Mouse (Mus musculus) spleen, postnatal 0 days (tissue): Measurements from ENCODE around the gene Kdelc1. TPM values are rescaled to one million over a fixed set of nuclear protein-coding genes. Genes with fewer than 3 reads are reported as not detected.

Experiments used
- polyA plus RNA-seq: library from polyadenylated mRNA; unstranded; fragments of >200 nt; fragmentation: Nextera tagmentation; extraction: Ambion mirVana; gene quantifications from 2 replicates; pipeline ENCODE4 v1.2.1, GENCODE M21; 2015

Kdelc1 gene
- 16.6 and 17.3 TPM in 2 replicates for polyA plus RNA-seq

GRCm38 (mm10) chr1:44118239-44119054 lies at the start of gene Kdelc1, which contains the start of gene Bivm:
Kdelc1 (minus strand) TSS chr1:44118808.
Bivm (plus strand) TSS chr1:44118957.

GRCm38 (mm10) chr1:44147563-44148381 lies 29.2 kb upstream of the Kdelc1 start, which contains the start of gene Ercc5:
Ercc5 (plus strand) TSS chr1:44147744.

GRCm38 (mm10) chr1:44102259-44102717 lies 16.3 kb downstream of the Kdelc1 start, which contains the start of gene Tex30:
Tex30 (minus strand) TSS chr1:44102441.

GRCm38 (mm10) chr1:44061836-44062235 lies 56.8 kb downstream of the Kdelc1 start, which contains the start of gene Gm8251:
Gm8251 (minus strand) TSS chr1:44061936.

Other genes with a start within 250 kb of the Kdelc1 start
- gene Tpp2, start 185.2 kb downstream of the Kdelc1 start, polyA plus RNA-seq: 28.3 and 30.2 TPM in 2 replicates
- 0.59 and 0.72 TPM in 2 replicates for gene Mettl21c, start 98.8 kb downstream of the Kdelc1 start, polyA plus RNA-seq
- 0.08 and 0.13 TPM in 2 replicates for gene Gm8251, start 56.9 kb downstream of the Kdelc1 start, polyA plus RNA-seq
- gene Tex30, start 16.4 kb downstream of the Kdelc1 start, polyA plus RNA-seq: 74.0 and 78.2 TPM in 2 replicates
- gene Bivm, start 149 bp upstream of the Kdelc1 start, polyA plus RNA-seq: 3.5 and 4.1 TPM in 2 replicates
- gene Ercc5, start 28.9 kb upstream of the Kdelc1 start, polyA plus RNA-seq: 6.6 and 8.0 TPM in 2 replicates
- gene Mettl21e, start 100.2 kb upstream of the Kdelc1 start, polyA plus RNA-seq: 0.05 and 0.08 TPM in 2 replicates